Mouse (Mus musculus) embryonic fibroblast, embryonic 13.5 days (primary cell): ENCODE results near the gene Lgr5.

ENCODE experiments used
- CTCF ChIP-seq: IDR thresholded peaks from 2 replicates; pipeline ENCODE4 v1.5.1; 2011; ENCODE audit warnings: mild to moderate bottlenecking, control low read depth, low read length, moderate library complexity, borderline replicate concordance; ENCODE audit not compliant: insufficient read depth
- POLR2A ChIP-seq: IDR thresholded peaks from 2 replicates; pipeline ENCODE4 v1.6.1; 2011; ENCODE audit warnings: low read depth, mild to moderate bottlenecking, control low read depth, low read length, moderate library complexity

DNA sequence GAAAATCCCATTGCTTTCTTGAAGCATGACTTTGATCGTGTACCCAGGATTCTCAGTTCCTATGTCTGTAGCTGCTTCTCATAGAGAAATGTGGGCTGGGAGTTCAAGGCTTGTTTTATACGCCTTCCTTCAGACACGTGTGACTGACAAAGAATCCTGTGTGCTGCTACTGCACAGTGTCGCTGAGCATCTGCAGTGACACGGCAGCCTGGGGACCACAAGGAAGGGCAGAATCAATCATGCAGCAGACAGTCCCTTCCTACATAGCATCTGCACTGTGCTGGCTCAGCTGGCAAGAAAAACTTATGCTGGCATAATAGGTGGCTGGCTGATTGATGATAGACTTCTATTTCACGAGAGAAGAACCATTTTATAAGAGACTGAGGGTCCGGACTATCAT, 122.5 kb downstream of the Lgr5 start:
- TF ChIP-seq POLR2A, result no peak
- no peak for TF ChIP-seq CTCF
